Mouse (Mus musculus) liver, embryonic 14.5 days (tissue): ENCODE measurements at regions not wholly inside any gene's neighbourhood (a gene's known extent, or its start where the extent isn't known, plus 50 kb on each side); places are given as distances from the start of the nearest gene placed in this dataset.

ENCODE experiments used
- ATAC-seq: fragments of 200-750 bp; cut with Nextera tagmentation; 2 replicates; pipeline ENCODE4 v1.8.0; 2017; ENCODE audit warnings: moderate number of reproducible peaks, mild to moderate bottlenecking, moderate library complexity; ENCODE audit not compliant: insufficient read depth
- DNase-seq, 3 experiments: peaks; one replicate each; pipeline ENCODE4 v3.0.0-alpha.2; 2012 to 2013; ENCODE audit warnings: low read depth in 3 of 3, low spot score in 3 of 3
- H3K27ac ChIP-seq: fragments of 300-500 bp; sonication (generic); 2 replicates; pipeline ENCODE4 v1.5.1; 2014; ENCODE audit warnings: moderate library complexity, mild to moderate bottlenecking, control low read depth, inconsistent platforms
- H3K27me3 ChIP-seq: fragments of 300-500 bp; sonication (generic); 2 replicates; pipeline ENCODE4 v1.6.1; 2014; ENCODE audit warnings: mild to moderate bottlenecking, low read length, moderate library complexity; ENCODE audit not compliant: control insufficient read depth, insufficient read depth
- H3K36me3 ChIP-seq: fragments of 300-500 bp; sonication (generic); replicated peaks from 2 replicates; pipeline ENCODE4 v1.6.1; 2014; ENCODE audit warnings: low read depth; ENCODE audit not compliant: control insufficient read depth, insufficient read depth
- H3K4me1 ChIP-seq, 2 experiments: fragments of 200-500 bp in 1 of 2; fragments of 300-500 bp in 1 of 2; sonication (generic) in 1 of 2; replicated peaks; 2 replicates each; pipeline ENCODE4 v1.6.1; 2012 to 2014; ENCODE audit warnings: antibody characterized with exemption in 1 of 2, inconsistent platforms in 1 of 2, low read length in 1 of 2; ENCODE audit not compliant: control insufficient read depth in 2 of 2, insufficient read depth in 2 of 2
- H3K4me2 ChIP-seq: fragments of 300-500 bp; sonication (generic); 2 replicates; pipeline ENCODE4 v1.6.1; 2014; ENCODE audit warnings: low read depth, mild to moderate bottlenecking, control low read depth, moderate library complexity
- H3K4me3 ChIP-seq, 2 experiments: fragments of 200-500 bp in 1 of 2; fragments of 300-500 bp in 1 of 2; sonication (generic) in 1 of 2; 2 replicates each; pipeline ENCODE4 v1.5.1; 2012 to 2014; ENCODE audit warnings: low read depth in 2 of 2, low read length in 2 of 2, mild to moderate bottlenecking in 2 of 2, control low read depth in 1 of 2, inconsistent platforms in 1 of 2, moderate library complexity in 1 of 2; ENCODE audit not compliant: insufficient read depth in 1 of 2
- H3K9ac ChIP-seq: fragments of 300-500 bp; sonication (generic); replicated peaks from 2 replicates; pipeline ENCODE4 v1.6.1; 2014; ENCODE audit warnings: mild to moderate bottlenecking, control low read depth, moderate library complexity
- H3K9me3 ChIP-seq: fragments of 300-500 bp; sonication (generic); 2 replicates; pipeline ENCODE4 v1.6.1; 2016; ENCODE audit warnings: low read length, mixed read lengths; ENCODE audit not compliant: control insufficient read depth
- CTCF ChIP-seq: IDR thresholded peaks from 2 replicates; pipeline ENCODE4 v1.5.1; 2016; ENCODE audit warnings: antibody characterized with exemption, low read depth, control low read depth
- EP300 ChIP-seq: IDR thresholded peaks from 2 replicates; pipeline ENCODE4 v1.6.1; 2016; ENCODE audit warnings: antibody characterized with exemption, low read depth
- WGBS: fragments of 180-500 bp; shearing (Covaris S2); extraction: QIAGEN DNeasy Blood & Tissue Kit; methylation state at CpG from one replicate; pipeline ENCODE4 v1.1.7; 2014; ENCODE audit not compliant: insufficient replicate concordance; 5-methylcytosine and 5-hydroxymethylcytosine counted together

- no peak overlapping the region for H3K27ac ChIP-seq
- no peak overlapping the region for H3K4me3 ChIP-seq
- H3K36me3 ChIP-seq: no peaks in the 10 kb centered on the region
- H3K4me1 ChIP-seq: no peaks in the 10 kb centered on the region
- TF ChIP-seq CTCF (no peak), EP300 (no peak)
- ATAC-seq: no peak
- DNase-seq: no peak
- no peaks in the 10 kb centered on the region for H3K9me3 ChIP-seq
- H3K27me3 ChIP-seq: no peaks in the 10 kb centered on the region
- H3K9ac ChIP-seq: no peak overlapping the region
- H3K4me2 ChIP-seq: no peak overlapping the region
- WGBS: 60% methylated on average over 11 of the region's 11 CpGs
Measured at GRCm38 (mm10) chr13:102526621-102527140, 166.7 kb upstream of the Cd180 start.

- Histone ChIP-seq H3K9me3 (no peaks in the 10 kb centered on the region), H3K27ac (no peak overlapping the region), H3K4me3 (no peak overlapping the region), H3K36me3 (no peaks in the 10 kb centered on the region), H3K4me2 (no peak overlapping the region), H3K4me1 (no peaks in the 10 kb centered on the region), H3K27me3 (no peaks in the 10 kb centered on the region), H3K9ac (no peak overlapping the region)
- no peak for DNase-seq
- TF ChIP-seq CTCF: no peak
- TF ChIP-seq EP300: no peak
- 33% methylated on average over 4 of the region's 4 CpGs for WGBS
- no peak for ATAC-seq
Measured at GRCm38 (mm10) chr13:102533784-102534183, 159.6 kb upstream of the Cd180 start.

- DNase-seq (no peak), ATAC-seq (no peak)
- H3K4me1 ChIP-seq: no peaks in the 10 kb centered on the region
- H3K9me3 ChIP-seq: no peaks in the 10 kb centered on the region
- H3K27ac ChIP-seq: no peak overlapping the region
- H3K36me3 ChIP-seq: no peaks in the 10 kb centered on the region
- TF ChIP-seq EP300 (no peak), CTCF (no peak)
- no peak overlapping the region for H3K4me2 ChIP-seq
- WGBS: 16% methylated on average over 19 of the region's 19 CpGs
- H3K27me3 ChIP-seq: no peaks in the 10 kb centered on the region
- no peak overlapping the region for H3K4me3 ChIP-seq
- H3K9ac ChIP-seq: no peak overlapping the region
Measured at GRCm38 (mm10) chr13:102537424-102538242, 155.7 kb upstream of the Cd180 start.

- no peaks in the 10 kb centered on the region for H3K9me3 ChIP-seq
- no peaks in the 10 kb centered on the region for H3K4me1 ChIP-seq
- H3K4me2 ChIP-seq: no peak overlapping the region
- no peak for DNase-seq
- no peaks in the 10 kb centered on the region for H3K27me3 ChIP-seq
- TF ChIP-seq EP300 (no peak), CTCF (no peak)
- H3K4me3 ChIP-seq: no peak overlapping the region
- ATAC-seq: no peak
- 63% methylated on average over 4 of the region's 4 CpGs for WGBS
- no peaks in the 10 kb centered on the region for H3K36me3 ChIP-seq
- H3K27ac ChIP-seq: no peak overlapping the region
- H3K9ac ChIP-seq: no peak overlapping the region
Measured at GRCm38 (mm10) chr13:102540436-102540835, 152.9 kb upstream of the Cd180 start.

- Histone ChIP-seq H3K36me3 (no peaks in the 10 kb centered on the region), H3K4me2 (no peak overlapping the region), H3K9me3 (no peaks in the 10 kb centered on the region), H3K9ac (no peak overlapping the region), H3K27me3 (no peaks in the 10 kb centered on the region), H3K27ac (no peak overlapping the region), H3K4me1 (no peaks in the 10 kb centered on the region), H3K4me3 (no peak overlapping the region)
- no peak for TF ChIP-seq CTCF
- TF ChIP-seq EP300: no peak
- ATAC-seq (no peak), DNase-seq (no peak)
- WGBS: 65% methylated on average over 5 of the region's 5 CpGs
Measured at GRCm38 (mm10) chr13:102544359-102545165, 148.8 kb upstream of the Cd180 start.
